Mouse (Mus musculus): ENCODE results near the gene Phf23. TPM values are rescaled to one million over a fixed set of nuclear protein-coding genes. Genes with fewer than 3 reads are reported as not detected.

Phf23 gene
- polyA plus RNA-seq, 1 experiment from 2014 or later = 96.2 TPM

DNA sequence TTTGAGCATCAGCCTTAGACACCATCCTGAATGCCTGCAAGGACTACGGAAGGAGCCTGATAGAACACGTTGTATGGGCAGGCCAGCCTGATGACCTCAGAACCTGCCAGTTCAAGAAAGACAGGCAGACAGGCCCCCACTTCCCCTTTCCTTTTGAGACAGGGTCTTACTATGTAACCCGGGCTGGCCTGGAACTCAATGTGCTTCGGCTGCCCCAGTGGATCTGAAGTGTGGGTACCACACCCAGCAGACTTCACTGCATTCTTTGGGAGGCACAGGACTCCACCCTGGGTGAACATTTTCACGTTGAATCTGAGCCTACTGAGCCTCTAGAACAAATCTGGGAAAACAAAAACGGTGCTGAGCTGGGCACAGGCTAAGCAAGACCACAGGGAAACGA is 42.6 kb downstream of the Phf23 start:
- 84% methylated on average over 7 of the region's 7 CpGs for WGBS
- no peak for DNase-seq (ENCODE audit: extremely low spot score, low spot score)
- peaks cover 90% of the 10 kb centered on the region for H3K36me3 ChIP-seq (replicated peaks)
- no peaks in the 10 kb centered on the region for H3K9me3 ChIP-seq
- H3K27ac ChIP-seq = no peak overlapping the region
- no peaks in the 10 kb centered on the region for H3K4me1 ChIP-seq
- no peaks in the 10 kb centered on the region for H3K27me3 ChIP-seq (ENCODE audit: poor library complexity, severe bottlenecking)
- no peak overlapping the region for H3K4me3 ChIP-seq

DNA sequence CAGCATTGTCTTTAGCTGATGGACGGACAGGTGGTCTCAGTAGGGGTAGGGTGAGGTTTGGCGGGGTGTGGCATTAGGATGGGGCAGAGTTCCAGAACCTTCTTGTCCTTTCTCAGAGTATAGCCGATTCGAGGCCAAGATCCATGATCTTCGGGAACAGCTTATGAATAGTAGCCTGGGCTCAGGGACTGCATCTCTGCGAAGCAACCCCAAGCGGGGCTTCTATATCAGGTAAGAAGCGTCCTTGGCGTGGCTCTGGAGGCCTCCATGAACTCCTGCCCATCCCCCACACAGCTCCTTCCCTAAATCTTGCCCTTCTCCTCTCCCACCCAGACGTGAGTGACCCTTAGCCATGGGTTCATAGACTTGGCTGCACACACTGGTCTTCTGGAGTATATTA is 44.1 kb downstream of the Phf23 start:
- H3K36me3 ChIP-seq (replicated peaks) = peaks cover 90% of the 10 kb centered on the region
- DNase-seq (ENCODE audit: extremely low spot score, low spot score) = no peak
- WGBS = 93% methylated on average over 10 of the region's 10 CpGs

DNA sequence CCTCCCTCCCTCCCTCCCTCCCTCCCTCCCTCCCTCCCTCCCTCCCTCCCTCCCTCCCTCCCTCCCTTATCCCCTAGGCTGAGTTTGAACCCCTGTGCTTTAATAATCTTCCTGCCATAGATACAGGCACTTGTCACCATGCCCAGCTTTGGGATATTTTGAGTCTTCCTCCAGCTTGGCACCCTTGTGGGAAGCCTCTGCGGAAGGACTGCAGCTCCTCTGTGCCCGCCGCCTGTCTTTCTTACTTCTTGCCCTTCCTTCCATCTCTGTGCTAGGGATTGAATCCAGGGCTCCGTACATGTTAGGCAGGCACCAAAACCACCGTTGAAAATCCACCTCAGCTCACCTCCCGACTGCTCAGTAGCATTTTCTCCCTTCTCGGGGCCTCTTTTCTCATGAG is 44.6 kb downstream of the Phf23 start:
- Histone ChIP-seq H3K27me3 (ENCODE audit: poor library complexity, severe bottlenecking) (no peaks in the 10 kb centered on the region), H3K4me1 (peaks cover 16% of the 10 kb centered on the region), H3K4me3 (no peak overlapping the region), H3K27ac (no peak overlapping the region), H3K9me3 (no peaks in the 10 kb centered on the region), H3K36me3 (replicated peaks) (peaks cover 89% of the 10 kb centered on the region)
- DNase-seq (ENCODE audit: extremely low spot score, low spot score) = no peak
- 93% methylated on average over 7 of the region's 7 CpGs for WGBS

More for the DNA sequence above, 44.1 kb downstream of the Phf23 start:
- Histone ChIP-seq H3K4me1 (peaks cover 11% of the 10 kb centered on the region; the same call in 1 of the 2 replicates), H3K9me3 (no peaks in the 10 kb centered on the region), H3K27ac (no peak overlapping the region), H3K27me3 (ENCODE audit: poor library complexity, severe bottlenecking) (no peaks in the 10 kb centered on the region), H3K4me3 (no peak overlapping the region)

DNA sequence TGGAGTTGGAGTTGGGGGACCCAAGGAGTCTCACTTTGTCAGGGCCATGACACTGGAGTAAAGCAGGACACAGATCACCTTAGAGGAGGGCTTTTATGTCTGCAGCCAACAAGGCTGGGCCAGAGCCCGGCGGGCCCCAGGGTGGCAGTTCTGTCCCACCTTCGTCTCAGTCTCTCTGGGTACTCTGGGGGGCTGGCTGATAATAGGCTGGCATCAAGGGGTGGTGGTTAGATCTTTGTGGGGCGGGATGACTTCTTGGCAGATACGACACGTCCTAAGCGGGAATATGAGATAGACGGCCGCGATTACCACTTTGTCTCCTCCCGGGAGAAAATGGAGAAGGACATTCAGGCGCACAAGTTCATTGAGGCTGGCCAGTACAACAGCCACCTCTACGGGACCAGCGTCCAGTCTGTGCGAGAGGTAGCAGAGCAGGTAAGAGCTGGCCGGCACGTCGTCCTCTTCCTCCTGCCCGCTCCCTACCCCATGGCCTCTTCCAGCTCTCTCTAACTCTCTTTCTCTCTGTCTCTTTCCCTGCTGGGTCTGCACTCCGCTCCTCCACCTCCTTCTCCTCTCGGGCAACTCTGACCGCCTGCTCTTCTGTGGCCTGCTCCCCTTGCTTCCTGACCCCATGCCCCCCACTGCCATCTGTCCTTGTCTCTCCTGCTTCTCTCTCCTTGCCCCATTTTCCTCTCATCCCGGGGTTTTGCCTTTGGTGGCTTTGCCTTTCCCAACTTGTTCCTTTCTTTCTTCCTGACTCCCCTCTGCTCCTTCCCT is 46.9 kb downstream of the Phf23 start:
- peaks cover 22% of the 10 kb centered on the region for H3K4me1 ChIP-seq
- H3K27ac ChIP-seq = no peak overlapping the region
- DNase-seq (ENCODE audit: extremely low spot score, low spot score) = no peak
- peaks cover 80% of the 10 kb centered on the region for H3K36me3 ChIP-seq (replicated peaks)
- no peaks in the 10 kb centered on the region for H3K27me3 ChIP-seq (ENCODE audit: poor library complexity, severe bottlenecking)
- WGBS = 92% methylated on average over 23 of the region's 23 CpGs
- H3K9me3 ChIP-seq = no peaks in the 10 kb centered on the region
- no peak overlapping the region for H3K4me3 ChIP-seq

DNA sequence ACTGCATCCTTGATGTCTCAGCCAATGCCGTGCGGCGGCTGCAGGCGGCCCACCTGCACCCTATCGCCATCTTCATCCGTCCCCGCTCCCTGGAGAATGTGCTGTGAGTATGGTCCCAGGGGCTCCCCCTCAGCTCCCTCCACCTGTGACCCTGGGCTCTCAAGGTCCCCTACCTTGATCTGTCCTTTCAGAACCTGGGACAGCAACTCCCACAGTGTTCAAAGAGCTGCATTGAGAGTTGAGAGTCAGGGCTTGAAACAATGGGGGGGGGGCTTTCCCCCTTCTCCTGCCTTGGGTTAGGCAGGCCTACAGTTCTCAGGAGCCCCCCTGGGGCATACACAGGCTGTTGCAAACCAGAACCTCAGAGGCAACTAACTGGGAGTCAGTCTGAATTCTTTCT is 48.1 kb downstream of the Phf23 start:
- Histone ChIP-seq H3K27me3 (ENCODE audit: poor library complexity, severe bottlenecking) (no peaks in the 10 kb centered on the region), H3K27ac (peak overlapping the region; percentile 25; the same call in 1 of the 2 replicates), H3K4me1 (peaks cover 22% of the 10 kb centered on the region), H3K4me3 (no peak overlapping the region; the same call in 1 of the 2 replicates), H3K9me3 (no peaks in the 10 kb centered on the region), H3K36me3 (replicated peaks) (peaks cover 69% of the 10 kb centered on the region)
- no peak for DNase-seq (ENCODE audit: extremely low spot score, low spot score)
- WGBS = 90% methylated on average over 7 of the region's 7 CpGs

DNA sequence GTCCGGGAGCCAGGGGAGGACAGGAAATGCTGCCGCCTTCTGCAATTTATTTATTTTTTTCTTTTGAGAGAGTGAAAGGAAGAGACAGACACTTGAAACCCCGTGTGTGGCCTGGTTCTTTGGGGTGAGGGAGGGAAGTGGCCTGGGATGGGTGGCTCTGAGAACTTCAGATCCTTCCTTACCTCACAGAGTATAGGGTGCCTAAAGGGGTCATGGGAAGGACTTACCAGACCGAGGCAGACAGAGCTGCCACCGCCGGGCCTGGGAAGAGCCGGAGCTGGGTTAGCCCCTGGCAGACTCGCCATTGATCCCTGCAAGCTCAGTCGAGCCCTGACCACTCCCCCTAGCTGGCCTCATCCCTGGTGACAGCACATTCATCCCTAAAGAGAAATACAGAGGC is 49.9 kb downstream of the Phf23 start:
- peak overlapping the region; percentile 48; the same call in 1 of the 2 replicates for H3K27ac ChIP-seq
- H3K27me3 ChIP-seq (ENCODE audit: poor library complexity, severe bottlenecking) = no peaks in the 10 kb centered on the region
- H3K36me3 ChIP-seq (replicated peaks) = peaks cover 51% of the 10 kb centered on the region
- H3K4me1 ChIP-seq = peaks cover 22% of the 10 kb centered on the region
- no peaks in the 10 kb centered on the region for H3K9me3 ChIP-seq
- no peak overlapping the region; the same call in 1 of the 2 replicates for H3K4me3 ChIP-seq
- 40% methylated on average over 9 of the region's 9 CpGs for WGBS
- no peak for DNase-seq (ENCODE audit: extremely low spot score, low spot score)

DNA sequence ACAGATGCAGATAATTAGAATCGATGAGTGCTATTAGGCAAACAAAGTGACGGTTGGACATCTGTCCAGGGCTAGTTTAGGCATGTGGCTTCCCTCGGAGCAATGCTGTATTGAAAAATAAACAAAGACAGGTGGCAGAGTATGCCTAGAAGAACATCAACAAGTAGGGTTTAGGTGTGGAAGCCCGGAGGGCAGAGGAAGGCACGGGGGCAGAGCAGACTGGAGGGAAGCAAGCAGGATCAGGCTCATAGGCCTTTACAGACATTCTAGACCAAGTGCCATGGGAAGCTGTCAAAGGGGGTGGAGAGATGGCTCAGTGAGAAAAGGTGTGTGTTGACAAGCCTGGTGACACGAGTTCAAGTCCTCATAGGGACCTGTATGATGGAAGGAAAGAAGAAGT is 53.8 kb downstream of the Phf23 start:
- peaks cover 2% of the 10 kb centered on the region; the same call in 1 of the 2 replicates for H3K27me3 ChIP-seq (ENCODE audit: poor library complexity, severe bottlenecking)
- no peak overlapping the region for H3K4me3 ChIP-seq
- 71% methylated on average over 6 of the region's 6 CpGs for WGBS
- H3K4me1 ChIP-seq = peaks cover 13% of the 10 kb centered on the region
- no peaks in the 10 kb centered on the region for H3K9me3 ChIP-seq
- no peak for DNase-seq (ENCODE audit: extremely low spot score, low spot score)
- H3K27ac ChIP-seq = no peak overlapping the region
- H3K36me3 ChIP-seq (replicated peaks) = peaks cover 12% of the 10 kb centered on the region

MicroRNAs encoded within 50 kb of the gene (microRNA counts, 519-probe panel; counts per million panel counts)
- 341 counts per million, percentile 65 among the panel's probes with 10 or more counts for microRNA mmu-miR-324-3p
- microRNA mmu-miR-324-5p = 3,709 counts per million, percentile 75 among the panel's probes with 10 or more counts

Small RNA genes lying within 50 kb of the gene (microRNA-seq; reads per million reads assigned to microRNA genes)
- gene Gm44349 (not detected), gene Mir324 (3,655 reads per million, percentile 87 among the genes with 10 or more reads in this experiment)

Other genes starting within 250 kb of the Phf23 start
- gene Polr2a, start 237.1 kb upstream of the Phf23 start, polyA plus RNA-seq (2016; fragmentation: Nextera tagmentation; extraction: Ambion mirVana) = 32.9 and 34.5 TPM in 2 replicates
- gene Slc35g3, start 233.8 kb upstream of the Phf23 start, polyA plus RNA-seq (2016; fragmentation: Nextera tagmentation; extraction: Ambion mirVana) = 0.14 TPM in 1 of 2 replicates, not detected in the other
- gene Zbtb4, start 229.9 kb upstream of the Phf23 start, polyA plus RNA-seq (2016; fragmentation: Nextera tagmentation; extraction: Ambion mirVana) = 0.46 and 0.77 TPM in 2 replicates
- 1.0 and 1.5 TPM in 2 replicates for gene Chrnb1, start 199.8 kb upstream of the Phf23 start, polyA plus RNA-seq (2016; fragmentation: Nextera tagmentation; extraction: Ambion mirVana)
- gene Fgf11, start 193.9 kb upstream of the Phf23 start, polyA plus RNA-seq (2016; fragmentation: Nextera tagmentation; extraction: Ambion mirVana) = 0.73 TPM in 2 replicates
- 0.71 and 0.95 TPM in 2 replicates for gene Tmem102, start 190.2 kb upstream of the Phf23 start, polyA plus RNA-seq (2016; fragmentation: Nextera tagmentation; extraction: Ambion mirVana)
- not detected in 2 replicates for gene Gm39566, start 180.5 kb upstream of the Phf23 start, polyA plus RNA-seq (2016; fragmentation: Nextera tagmentation; extraction: Ambion mirVana)
- not detected in 2 replicates for gene Spem2, start 177.3 kb upstream of the Phf23 start, polyA plus RNA-seq (2016; fragmentation: Nextera tagmentation; extraction: Ambion mirVana)
- gene Spem1, start 173.6 kb upstream of the Phf23 start, polyA plus RNA-seq (2016; fragmentation: Nextera tagmentation; extraction: Ambion mirVana) = 0.19 TPM in 1 of 2 replicates, not detected in the other
- 4.7 and 5.2 TPM in 2 replicates for gene Nlgn2, start 158.0 kb upstream of the Phf23 start, polyA plus RNA-seq (2016; fragmentation: Nextera tagmentation; extraction: Ambion mirVana)
- gene Tmem256, start 157.3 kb upstream of the Phf23 start, polyA plus RNA-seq (2016; fragmentation: Nextera tagmentation; extraction: Ambion mirVana) = 259 and 290 TPM in 2 replicates
- 67.5 and 67.6 TPM in 2 replicates for gene Plscr3, start 149.4 kb upstream of the Phf23 start, polyA plus RNA-seq (2016; fragmentation: Nextera tagmentation; extraction: Ambion mirVana)
- gene Tnk1, start 137.0 kb upstream of the Phf23 start, polyA plus RNA-seq (2016; fragmentation: Nextera tagmentation; extraction: Ambion mirVana) = 0.79 and 1.9 TPM in 2 replicates
- gene Tmem95, start 117.8 kb upstream of the Phf23 start, polyA plus RNA-seq (2016; fragmentation: Nextera tagmentation; extraction: Ambion mirVana) = not detected in 2 replicates
- gene Kctd11, start 114.4 kb upstream of the Phf23 start, polyA plus RNA-seq (2016; fragmentation: Nextera tagmentation; extraction: Ambion mirVana) = 4.8 and 6.7 TPM in 2 replicates
- 0.84 and 1.3 TPM in 2 replicates for gene Acap1, start 100.2 kb upstream of the Phf23 start, polyA plus RNA-seq (2016; fragmentation: Nextera tagmentation; extraction: Ambion mirVana)
- 11.9 and 12.2 TPM in 2 replicates for gene 2810408A11Rik, start 94.8 kb upstream of the Phf23 start, polyA plus RNA-seq (2016; fragmentation: Nextera tagmentation; extraction: Ambion mirVana)
- 14.3 and 14.8 TPM in 2 replicates for gene Neurl4, start 94.7 kb upstream of the Phf23 start, polyA plus RNA-seq (2016; fragmentation: Nextera tagmentation; extraction: Ambion mirVana)
- 92.4 and 97.3 TPM in 2 replicates for gene Gps2, start 81.9 kb upstream of the Phf23 start, polyA plus RNA-seq (2016; fragmentation: Nextera tagmentation; extraction: Ambion mirVana)
- 2,970 and 2,997 TPM in 2 replicates for gene Eif5a, start 73.8 kb upstream of the Phf23 start, polyA plus RNA-seq (2016; fragmentation: Nextera tagmentation; extraction: Ambion mirVana)
- 5.7 and 6.4 TPM in 2 replicates for gene Ybx2, start 60.0 kb upstream of the Phf23 start, polyA plus RNA-seq (2016; fragmentation: Nextera tagmentation; extraction: Ambion mirVana)
- 14.2 and 15.7 TPM in 2 replicates for gene Slc2a4, start 47.6 kb upstream of the Phf23 start, polyA plus RNA-seq (2016; fragmentation: Nextera tagmentation; extraction: Ambion mirVana)
- 19.7 and 21.9 TPM in 2 replicates for gene Cldn7, start 31.0 kb upstream of the Phf23 start, polyA plus RNA-seq (2016; fragmentation: Nextera tagmentation; extraction: Ambion mirVana)
- 21.5 and 23.4 TPM in 2 replicates for gene Ctdnep1, start 14.6 kb upstream of the Phf23 start, polyA plus RNA-seq (2016; fragmentation: Nextera tagmentation; extraction: Ambion mirVana)
- gene Elp5, start 13.3 kb upstream of the Phf23 start, polyA plus RNA-seq (2016; fragmentation: Nextera tagmentation; extraction: Ambion mirVana) = 159 TPM in 2 replicates
- gene Gabarap, start 4.6 kb upstream of the Phf23 start, polyA plus RNA-seq (2016; fragmentation: Nextera tagmentation; extraction: Ambion mirVana) = 318 and 331 TPM in 2 replicates
- 44.3 and 51.6 TPM in 2 replicates for gene Dvl2, start 4.8 kb downstream of the Phf23 start, polyA plus RNA-seq (2016; fragmentation: Nextera tagmentation; extraction: Ambion mirVana)
- 41.0 and 44.1 TPM in 2 replicates for gene Acadvl, start 19.6 kb downstream of the Phf23 start, polyA plus RNA-seq (2016; fragmentation: Nextera tagmentation; extraction: Ambion mirVana)
- gene Dlg4, start 21.2 kb downstream of the Phf23 start, polyA plus RNA-seq (2016; fragmentation: Nextera tagmentation; extraction: Ambion mirVana) = 13.8 and 15.5 TPM in 2 replicates
- 0.71 and 1.2 TPM in 2 replicates for gene Asgr1, start 58.3 kb downstream of the Phf23 start, polyA plus RNA-seq (2016; fragmentation: Nextera tagmentation; extraction: Ambion mirVana)
- not detected in 2 replicates for gene Asgr2, start 96.9 kb downstream of the Phf23 start, polyA plus RNA-seq (2016; fragmentation: Nextera tagmentation; extraction: Ambion mirVana)
- not detected in 2 replicates for gene Mgl2, start 134.6 kb downstream of the Phf23 start, polyA plus RNA-seq (2016; fragmentation: Nextera tagmentation; extraction: Ambion mirVana)
- not detected in 2 replicates for gene Clec10a, start 160.4 kb downstream of the Phf23 start, polyA plus RNA-seq (2016; fragmentation: Nextera tagmentation; extraction: Ambion mirVana)
- 0.79 and 1.2 TPM in 2 replicates for gene Slc16a11, start 217.0 kb downstream of the Phf23 start, polyA plus RNA-seq (2016; fragmentation: Nextera tagmentation; extraction: Ambion mirVana)
- gene Slc16a13, start 225.3 kb downstream of the Phf23 start, polyA plus RNA-seq (2016; fragmentation: Nextera tagmentation; extraction: Ambion mirVana) = 14.6 and 16.1 TPM in 2 replicates
- gene Bcl6b, start 234.0 kb downstream of the Phf23 start, polyA plus RNA-seq (2016; fragmentation: Nextera tagmentation; extraction: Ambion mirVana) = 4.5 and 4.7 TPM in 2 replicates
- 227 TPM in 2 replicates for gene 0610010K14Rik, start 242.1 kb downstream of the Phf23 start, polyA plus RNA-seq (2016; fragmentation: Nextera tagmentation; extraction: Ambion mirVana)
- 7.9 and 10.1 TPM in 2 replicates for gene Gm21988, start 244.1 kb downstream of the Phf23 start, polyA plus RNA-seq (2016; fragmentation: Nextera tagmentation; extraction: Ambion mirVana)
- gene Rnasek, start 244.1 kb downstream of the Phf23 start, polyA plus RNA-seq (2016; fragmentation: Nextera tagmentation; extraction: Ambion mirVana) = 83.9 and 92.7 TPM in 2 replicates

Measured in forebrain, embryonic 10.5 days (tissue).